Mouse (Mus musculus) activated CD4-positive, CD25-positive, alpha-beta regulatory T cell, adult 4 months (primary cell): Measurements from ENCODE around the gene Frmd4a. TPM values are rescaled to one million over a fixed set of nuclear protein-coding genes. Genes with fewer than 3 reads are reported as not detected.
"Not testable (repeated sequence)": the region's sequence is repeated elsewhere in the genome, so short reads cannot be mapped to it uniquely, and the experiment has no call there.

ENCODE experiments used
- ATAC-seq: one replicate; pipeline ENCODE4 v1.8.0; 2017
- polyA plus RNA-seq, 2 experiments: library from polyadenylated mRNA; unstranded; fragments of 100-300 nt; shearing (Covaris generic); gene quantifications; one replicate each; pipeline ENCODE4 v1.2.1; 2017

The Frmd4a gene
- polyA plus RNA-seq, 2 experiments from 2014 or later: 0.61 to 1.2 TPM

DNA sequence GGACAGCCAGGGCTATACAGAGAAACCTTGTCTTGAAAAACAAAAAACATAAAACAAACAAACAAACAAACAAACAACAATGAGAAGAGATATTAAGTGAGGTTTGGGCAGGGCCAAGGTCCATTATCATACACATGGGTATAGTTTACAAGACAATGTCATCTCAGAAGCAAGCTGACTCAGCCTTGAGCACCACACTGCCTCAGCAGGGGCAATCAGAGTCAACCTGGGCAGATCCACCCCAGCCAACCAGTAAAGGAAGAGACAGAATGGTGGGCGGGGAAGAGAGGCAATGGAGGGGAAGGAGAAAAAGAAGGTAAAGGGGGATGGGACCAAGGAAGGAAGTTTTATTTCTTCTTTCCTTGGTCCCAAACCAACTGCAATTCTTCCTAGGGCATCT lies 276.2 kb downstream of the Frmd4a start:
- ATAC-seq: no peak

DNA sequence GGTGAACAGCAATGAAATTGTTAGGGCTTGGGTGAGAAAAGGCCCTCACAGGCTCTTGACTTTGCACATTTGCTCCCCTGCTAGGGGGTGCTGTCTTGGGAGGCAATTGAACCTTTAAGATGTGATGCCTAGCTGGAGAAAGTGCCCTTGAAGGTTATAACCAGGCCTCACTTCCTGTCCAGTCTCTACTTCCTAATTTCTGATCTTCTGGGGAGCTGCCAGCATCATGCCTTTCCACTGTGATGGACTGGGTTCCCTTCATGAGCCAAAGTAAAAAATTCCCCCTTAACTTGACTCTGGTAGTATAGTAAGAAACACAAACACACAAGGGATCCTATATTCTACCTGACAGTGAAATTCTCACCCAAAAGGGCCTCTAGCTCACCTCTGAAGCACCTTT lies 278.1 kb downstream of the Frmd4a start:
- ATAC-seq: no peak

DNA sequence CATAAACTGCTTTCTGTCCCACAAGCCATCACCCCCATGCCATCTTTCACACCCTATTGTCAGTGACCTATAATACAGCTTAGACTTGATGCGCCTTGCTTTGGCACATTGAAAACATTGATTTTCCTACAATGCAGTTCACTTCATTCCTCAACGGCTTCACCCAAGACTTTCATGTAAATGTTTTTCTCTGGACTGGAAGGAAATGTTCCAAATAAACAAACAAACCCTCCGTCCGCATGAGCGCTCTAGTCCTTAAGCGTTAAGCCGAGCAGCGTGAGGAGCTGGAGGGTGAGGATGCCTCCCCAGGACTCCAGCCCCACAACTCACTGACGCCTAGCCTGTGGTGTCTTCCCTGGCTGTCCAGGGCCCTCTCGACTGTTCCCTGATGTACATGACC lies 279.4 kb downstream of the Frmd4a start:
- no peak for ATAC-seq

DNA sequence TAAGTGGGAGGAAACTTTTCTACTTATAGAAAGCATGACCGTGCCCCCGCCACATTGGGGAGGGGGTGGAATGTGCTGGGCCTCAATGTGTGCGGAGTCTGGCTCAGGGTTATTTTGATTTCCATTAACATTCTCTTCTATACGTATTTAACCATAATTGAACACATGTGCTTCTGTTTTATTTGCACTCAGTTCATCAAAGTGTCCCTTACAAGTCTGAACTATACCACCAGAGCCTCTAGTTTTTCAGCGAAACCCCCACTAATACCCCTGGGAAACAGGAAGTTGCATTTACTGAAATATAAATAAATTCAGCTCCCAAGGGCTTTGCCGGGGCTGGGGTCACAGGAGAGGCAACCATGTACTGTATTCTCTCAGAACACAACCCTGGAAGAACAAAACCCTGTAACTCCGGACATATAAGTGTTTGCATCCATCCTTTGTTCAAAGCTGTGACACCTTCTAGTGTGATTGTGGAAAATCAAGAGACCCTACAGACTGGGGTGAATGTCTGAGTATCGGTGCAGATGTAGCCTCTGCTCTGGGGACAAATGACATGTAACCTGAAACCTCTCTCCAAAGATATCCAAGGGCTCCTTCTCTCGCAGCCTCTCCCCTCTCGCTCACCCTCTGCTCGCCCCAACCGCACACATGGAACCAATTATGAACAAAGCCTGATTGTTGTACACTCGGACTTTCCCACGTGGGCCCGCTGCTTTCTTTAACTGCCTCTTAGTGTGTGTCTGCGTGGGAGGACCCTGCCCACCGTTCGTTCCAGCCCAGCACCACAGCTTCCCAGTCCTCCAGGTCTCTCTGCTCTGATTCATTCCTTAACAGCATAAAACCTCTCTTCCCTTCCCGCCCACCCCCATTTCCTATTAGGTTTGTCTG lies 281.1 kb downstream of the Frmd4a start:
- no peak for ATAC-seq

DNA sequence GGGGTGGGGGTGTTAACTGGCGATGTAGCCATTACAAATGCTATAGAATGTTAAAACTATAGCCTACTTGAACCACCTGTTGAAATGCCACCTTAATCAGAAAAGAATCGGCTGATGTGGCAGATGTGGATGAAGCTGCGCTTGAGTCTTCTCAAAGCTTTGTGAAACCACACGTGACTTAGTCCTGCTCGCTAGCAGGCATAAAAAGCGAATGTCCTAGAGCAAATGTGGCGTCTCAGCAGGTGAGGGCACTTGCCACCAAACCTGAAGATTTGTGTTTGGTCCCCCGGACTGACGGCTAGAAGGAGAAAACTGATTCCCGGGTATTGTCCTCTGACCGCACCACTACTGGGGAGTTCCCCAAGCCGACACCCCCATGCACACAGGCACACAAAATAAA lies 282.1 kb downstream of the Frmd4a start:
- no peak for ATAC-seq

DNA sequence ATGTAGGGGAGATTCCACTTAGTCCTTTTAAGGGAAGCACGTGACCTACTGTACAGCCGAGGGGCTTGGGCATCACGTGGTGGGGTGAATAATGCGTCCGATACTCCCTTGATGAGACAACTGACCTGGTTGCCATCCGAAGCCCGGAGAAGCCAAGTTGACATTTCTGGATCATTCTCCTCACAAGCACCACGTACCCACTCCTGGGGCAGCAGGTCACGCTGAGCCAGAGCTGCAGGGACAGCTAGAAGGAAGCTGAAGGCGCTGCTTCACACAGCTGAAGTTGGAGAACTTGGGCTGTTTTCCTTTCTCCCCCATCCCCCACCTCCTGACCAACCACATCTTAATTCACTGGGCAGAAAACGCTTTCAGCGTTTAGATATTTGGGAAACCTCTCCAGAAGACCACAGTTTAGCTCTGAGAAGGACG lies 282.9 kb downstream of the Frmd4a start:
- no peak for ATAC-seq

DNA sequence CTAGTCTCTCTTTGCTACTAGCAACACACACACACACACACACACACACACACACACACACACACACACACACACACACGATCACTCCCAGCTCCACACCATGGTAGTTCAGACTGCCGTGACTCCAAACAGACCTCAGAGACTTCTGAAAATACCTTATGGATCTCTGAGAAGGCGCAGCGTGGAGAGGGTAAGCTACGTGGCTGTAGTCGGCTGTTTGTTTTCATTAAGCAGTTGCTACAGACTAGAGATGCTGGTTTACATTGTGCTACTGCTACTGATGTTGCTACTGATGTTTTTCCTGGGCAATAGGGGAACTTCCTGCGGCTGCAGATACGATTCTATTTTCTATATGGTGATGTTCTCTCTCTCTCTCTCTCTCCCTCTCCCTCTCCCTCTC lies 283.3 kb downstream of the Frmd4a start:
- no peak for ATAC-seq

DNA sequence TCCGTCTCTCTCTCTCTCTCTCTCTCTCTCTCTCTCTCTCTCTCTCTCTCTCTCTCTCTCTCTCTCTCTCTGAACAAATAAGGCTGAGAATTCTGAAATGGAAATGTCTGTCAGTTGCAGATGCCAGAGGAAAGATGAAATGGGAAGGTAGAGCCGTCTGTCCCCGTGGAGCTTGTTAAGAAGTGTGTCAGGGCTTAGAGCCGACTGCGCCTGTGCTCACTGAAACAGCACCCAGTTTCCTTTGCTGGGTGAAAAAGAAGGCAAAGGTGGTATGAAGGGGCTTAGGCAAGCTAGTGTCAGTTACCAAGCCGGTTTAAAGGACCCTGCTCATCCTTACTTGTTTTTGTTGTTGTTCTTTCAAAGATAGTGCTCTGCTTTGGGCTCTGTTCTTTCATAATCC lies 283.7 kb downstream of the Frmd4a start:
- ATAC-seq: no peak

DNA sequence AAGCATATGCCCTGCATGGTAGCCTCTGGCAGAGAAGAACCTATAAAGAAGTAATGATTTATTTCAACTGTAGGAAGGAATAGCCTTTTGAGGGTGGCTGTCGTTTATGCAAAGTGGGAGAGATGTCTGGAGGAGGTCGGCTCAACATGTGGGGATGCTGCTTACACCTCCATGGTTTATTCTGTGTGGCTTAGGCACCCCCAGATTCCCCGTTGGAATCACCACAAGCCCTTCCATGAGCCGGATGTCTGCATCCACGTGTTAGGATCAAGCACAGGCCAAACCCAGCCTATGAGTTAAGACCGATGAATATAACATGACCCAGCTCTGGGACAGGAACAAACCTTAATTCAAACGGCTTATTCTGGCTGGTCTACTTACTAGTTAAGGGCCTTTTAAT lies 284.2 kb downstream of the Frmd4a start:
- ATAC-seq: no peak

DNA sequence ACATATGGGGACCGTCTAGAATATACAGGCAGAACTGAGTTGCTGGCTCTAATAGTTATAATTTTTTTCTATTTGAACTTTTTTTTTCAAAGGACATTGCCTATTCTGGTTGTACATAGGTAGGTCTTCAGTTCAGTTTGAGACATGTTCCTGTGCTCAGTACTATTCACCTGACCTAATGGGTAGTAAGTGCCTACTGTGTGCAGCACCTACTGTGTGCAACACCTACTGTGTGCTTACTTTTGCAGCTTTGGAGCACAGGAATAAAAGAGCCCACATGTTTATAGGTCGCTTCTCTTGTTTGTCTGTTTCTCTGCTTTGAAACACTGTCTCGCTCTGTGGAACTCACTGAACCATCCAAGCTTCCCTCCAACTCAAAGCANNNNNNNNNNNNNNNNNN lies 284.6 kb downstream of the Frmd4a start:
- ATAC-seq: no peak

DNA sequence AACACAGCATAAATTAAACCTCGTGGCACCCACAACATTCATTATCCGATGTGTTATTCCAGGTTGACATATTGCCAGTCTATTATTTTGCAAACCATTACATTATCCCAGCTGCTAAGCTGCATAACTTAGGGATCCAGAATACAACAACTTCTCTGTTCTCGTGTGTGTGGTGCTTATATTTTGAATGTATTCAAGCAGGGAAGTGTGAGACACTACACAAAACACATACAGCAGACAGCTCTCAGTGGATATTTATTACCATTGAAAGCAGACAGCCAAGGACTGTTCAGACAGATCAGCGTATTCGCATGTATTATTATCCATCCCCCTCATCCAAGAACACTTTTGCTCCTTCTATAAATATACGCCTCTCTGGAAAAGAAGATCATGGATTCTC lies 289.6 kb downstream of the Frmd4a start:
- ATAC-seq: no peak

DNA sequence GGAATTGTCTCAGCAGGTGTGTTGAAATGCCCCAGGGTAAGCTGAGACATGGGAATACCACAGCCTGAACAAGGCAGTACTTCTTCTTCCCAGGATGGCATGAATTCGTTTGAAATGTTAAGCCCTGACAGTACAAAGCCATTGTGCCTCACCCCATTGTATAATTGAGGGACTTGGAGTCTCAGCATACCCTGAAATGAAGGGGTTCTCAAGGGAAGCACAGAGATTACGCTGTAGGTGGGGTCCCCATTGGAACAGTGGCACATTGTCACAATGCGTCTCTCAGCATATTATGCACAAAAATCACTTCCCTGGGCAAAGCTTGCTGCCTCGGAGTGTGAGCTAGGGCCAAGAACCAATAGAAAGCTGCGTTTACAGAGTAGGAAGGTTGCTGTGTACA lies 297.0 kb downstream of the Frmd4a start:
- ATAC-seq: no peak

DNA sequence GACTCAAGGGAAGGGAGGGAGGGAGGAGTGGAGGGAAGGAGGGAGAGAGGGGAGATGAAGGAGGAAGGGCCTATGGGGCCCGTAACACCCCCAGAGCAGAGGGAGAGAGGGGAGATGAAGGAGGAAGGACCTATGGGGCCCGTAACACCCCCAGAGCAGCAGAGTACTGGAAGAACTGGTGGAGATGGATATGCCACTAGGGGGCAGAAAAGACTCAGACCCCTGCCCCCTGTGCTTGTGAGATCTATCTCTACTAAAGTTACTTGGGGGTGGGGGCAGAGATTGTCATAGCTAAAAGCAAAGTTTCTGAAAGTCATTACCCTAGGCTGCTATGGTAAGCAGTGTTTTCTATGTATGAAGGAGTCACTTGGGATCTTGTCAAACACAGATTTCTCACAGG lies 299.1 kb downstream of the Frmd4a start:
- ATAC-seq: no peak

DNA sequence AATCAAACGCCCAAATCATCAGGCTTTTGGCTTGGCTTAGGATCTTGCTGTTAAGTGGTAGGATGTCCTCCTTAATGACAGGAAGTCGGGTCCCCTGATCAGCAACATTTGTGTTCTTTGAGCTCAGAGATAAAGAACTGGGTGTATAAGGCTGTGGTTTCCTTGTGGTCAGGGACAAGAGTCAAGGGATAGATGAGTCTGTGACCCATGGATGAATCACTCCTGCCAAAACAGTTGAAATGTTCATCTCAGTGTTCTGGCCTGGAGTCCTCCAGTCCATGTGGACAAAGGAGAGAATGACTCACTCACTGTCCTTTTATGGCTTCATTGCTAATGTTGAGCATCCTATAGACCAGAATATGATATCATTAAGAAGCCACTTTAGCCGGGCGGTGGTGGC lies 300.6 kb downstream of the Frmd4a start:
- ATAC-seq: no peak

DNA sequence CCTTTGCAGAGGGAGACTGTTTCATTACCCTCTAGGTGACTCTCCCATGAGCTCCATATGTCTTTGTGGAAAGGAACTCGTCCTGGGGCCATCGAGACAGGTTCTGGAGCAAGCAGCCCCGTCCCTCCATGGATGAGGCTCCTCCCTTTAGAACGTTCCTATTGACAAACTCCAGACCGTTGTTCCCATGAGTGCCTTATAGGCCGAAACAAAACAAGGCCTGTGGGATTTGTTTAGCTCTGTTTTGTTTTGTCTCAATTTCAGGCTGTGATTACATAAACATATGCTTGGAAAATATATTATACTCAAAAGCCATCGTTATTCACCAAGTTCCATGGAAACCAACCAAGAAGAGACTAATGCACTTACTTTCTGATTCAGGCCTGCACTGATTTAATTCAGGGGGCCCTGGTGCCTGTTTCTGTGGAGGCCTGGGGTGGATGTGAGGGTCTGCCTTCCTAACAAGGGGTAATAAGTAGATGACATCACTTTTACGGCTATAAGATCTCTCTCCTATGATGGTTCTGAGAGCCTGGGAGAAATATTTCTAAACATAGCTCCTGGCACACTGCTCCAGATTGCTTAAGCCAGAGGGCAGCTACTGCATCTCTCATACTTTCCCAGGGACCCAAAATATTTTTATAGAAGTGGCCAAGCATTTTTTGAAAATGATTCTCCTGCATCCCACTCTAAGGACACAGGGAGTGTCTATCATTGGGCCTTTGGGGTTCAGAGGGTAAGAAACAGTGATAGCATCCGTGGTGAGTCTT lies 308.9 kb downstream of the Frmd4a start:
- no peak for ATAC-seq

DNA sequence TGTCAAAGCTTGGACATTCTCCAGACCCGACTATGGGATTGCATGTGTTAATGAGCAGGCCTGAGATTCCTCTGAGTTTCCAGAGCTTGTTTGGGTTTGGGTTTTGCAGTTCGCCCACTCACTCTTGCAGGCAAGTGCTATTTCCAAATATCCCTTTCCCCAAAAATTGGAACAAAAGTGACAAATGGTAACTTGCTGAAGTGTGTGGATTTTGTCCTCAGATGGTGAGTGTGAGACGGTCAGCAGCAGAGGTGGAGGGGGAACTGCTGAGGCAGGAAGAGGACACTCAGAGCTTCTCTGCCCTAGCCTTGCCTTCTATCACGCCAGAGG lies 309.5 kb downstream of the Frmd4a start:
- ATAC-seq: no peak

DNA sequence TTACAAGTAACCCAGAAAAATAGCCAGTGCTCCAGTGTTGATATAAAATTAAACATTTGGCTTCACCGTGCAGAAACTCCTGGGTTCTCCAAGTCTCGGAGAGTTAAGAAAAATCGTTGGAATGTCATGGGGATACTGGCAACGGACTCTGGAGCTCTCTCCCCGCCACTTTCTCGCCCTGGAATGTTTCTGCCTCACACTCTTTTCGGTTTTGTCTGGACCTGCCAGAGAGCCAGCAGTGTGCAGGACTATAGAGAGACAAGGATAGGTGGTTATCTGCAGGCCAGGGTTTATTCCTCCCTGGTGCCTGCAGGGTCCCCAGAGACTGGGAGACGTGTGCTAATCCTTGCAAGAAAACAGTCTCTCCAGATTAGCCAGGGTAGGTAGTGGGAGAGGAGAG lies 314.9 kb downstream of the Frmd4a start:
- ATAC-seq: no peak

DNA sequence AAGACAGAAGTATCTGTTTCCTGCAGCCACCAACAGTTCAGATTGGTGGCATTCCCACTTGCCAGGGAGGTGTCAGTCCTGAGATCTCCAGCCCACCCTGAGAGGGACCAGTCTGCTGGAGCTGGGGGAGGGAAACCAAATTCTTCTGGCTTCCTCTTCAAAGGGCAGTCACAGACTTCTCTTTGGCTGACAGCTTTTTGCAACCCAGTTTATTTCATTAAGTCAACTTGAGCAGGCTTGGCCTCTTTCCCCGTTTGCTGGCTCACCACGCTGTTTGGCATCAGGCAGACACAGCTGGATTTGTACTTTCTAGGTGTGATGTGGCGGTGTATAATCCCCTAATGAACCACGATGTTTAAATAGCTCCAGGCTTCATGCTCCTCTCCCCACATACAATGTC lies 316.7 kb downstream of the Frmd4a start:
- no peak for ATAC-seq

DNA sequence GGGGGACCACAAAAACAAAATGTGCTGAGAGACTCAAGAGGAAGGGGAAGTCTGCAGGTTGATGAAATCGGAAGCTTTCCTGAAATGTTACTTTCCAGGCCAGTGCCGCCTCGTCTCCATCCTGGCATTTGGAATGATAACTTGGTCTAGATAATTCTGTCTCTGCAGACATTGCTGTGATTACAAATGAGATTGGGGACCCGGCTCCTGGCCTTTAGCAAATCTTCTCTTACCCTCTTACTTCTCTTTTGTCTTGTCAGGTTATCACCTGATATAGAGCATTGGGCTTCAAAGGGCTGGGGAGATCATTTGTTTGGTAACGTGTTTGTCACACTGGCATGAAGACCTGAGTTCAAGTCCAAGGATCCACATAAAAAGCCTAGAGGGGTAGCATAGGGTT lies 317.4 kb downstream of the Frmd4a start:
- ATAC-seq: no peak

DNA sequence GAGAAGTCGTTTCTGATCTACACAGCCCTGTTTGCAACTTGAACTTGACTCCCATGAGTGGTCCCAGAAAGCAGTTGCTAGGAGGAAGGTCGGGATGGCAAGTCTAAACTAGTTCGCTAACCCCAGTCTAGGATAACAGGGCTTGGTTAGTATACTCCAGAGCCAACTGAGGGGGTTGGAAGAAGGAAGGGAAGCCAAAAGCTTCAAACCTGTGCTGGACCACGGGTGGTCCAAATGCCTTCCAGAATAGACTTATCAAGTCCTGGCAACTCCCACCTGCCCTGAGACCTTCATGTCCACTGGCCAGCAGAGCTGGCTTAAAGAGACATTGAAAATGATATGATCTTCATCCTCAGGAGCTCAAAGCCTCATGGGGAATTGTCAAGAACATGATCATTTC lies 318.4 kb downstream of the Frmd4a start:
- no peak for ATAC-seq

DNA sequence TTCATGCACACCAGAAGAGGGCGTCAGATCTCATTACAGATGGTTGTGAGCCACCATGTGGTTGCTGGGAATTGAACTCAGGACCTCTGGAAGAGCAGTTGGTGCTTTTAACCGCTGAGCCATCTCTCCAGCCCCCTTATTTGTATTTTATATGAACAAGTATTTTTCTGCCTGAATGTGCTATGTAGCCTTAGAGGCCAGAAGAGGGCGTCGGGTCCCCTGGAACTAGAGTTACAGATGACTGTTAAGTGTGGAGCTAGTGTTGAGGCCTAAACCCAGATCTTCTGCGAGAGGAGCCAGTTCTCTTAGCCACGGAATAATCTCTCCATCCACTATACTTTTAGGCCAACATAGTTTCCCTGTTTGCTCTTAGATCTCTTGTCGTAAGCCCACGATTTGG lies 320.8 kb downstream of the Frmd4a start:
- not testable (repeated sequence) for ATAC-seq

DNA sequence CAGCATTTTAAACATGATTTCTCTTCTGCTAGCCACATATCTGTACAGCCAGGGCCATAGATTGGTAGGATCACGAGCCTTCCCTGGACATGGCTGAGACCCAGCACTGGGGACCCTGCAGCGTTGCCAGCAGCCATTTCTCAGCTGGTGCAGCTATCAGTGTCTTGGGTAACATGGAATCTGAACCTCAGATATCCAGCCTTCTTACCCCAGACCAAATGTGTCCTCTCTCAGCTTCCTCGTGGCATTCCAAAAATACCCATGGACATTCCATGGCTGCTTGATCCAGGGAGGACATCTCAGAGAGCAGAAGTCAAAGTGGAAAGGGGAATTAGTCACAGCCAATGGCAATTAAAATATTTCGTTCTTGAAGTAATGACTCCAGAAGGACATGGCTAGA lies 321.6 kb downstream of the Frmd4a start:
- ATAC-seq: no peak

DNA sequence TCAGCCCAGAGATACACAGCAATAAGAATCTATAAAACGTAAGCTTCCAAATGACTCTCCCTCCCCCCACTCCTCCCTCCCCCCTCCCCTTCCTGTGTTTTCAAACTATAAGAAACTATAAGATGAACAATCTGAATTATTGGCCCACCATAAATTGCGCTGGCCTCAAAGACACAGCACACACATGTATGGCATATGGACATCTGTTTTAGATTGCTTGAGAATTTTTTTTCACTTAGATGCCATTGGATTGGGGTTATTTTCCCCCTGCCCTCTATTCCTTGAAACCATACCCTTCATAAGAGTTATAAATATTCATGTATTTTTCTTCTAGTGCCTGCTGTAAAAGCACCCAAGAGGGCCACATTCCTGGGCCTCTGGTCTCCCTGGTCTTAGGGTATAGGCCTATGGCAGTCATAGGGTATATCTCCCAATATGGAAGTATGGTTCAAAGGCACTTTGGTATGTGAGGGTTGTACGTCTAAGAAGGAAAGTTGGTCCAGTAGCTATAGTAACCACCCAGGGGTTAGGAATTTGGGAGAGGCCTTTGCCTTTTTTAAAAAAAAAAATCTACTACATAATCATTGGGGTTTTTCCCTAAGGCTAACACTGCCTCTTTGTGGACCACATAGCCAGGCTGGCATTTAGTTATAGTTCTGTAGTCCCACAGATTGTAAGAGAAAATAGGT lies 322.2 kb downstream of the Frmd4a start:
- ATAC-seq: no peak

DNA sequence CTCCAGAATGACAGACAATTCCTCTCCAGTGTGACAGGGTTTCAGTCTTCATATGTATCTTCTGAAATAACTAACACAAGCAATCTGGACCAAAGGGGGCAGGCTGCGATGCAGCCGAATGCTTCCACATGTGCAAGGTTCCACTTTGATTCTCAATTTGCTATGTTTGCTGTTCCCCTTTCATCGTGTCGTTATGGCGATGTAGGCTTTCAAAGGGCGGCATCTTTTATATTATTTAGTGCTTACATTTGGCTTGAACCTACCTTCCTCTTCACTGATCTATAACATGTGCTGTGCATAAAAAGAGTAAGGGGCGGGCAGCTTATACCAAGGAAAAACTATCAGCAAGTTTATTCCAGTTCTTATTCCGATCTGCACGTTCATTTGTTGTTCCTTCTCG lies 322.9 kb downstream of the Frmd4a start:
- no peak for ATAC-seq
